Comparison of ENCODE assay signal across 7 mouse cellular contexts in genomic region chr8:3621199-3621970, GRCm38 (mm10). TPM values are rescaled to one million over a fixed set of nuclear protein-coding genes. Genes with fewer than 3 reads are reported as not detected.
A peak's percentile ranks its signal among the peaks of the same experiment; 100 is the strongest.
DNase-seq lines count a peak whose midpoint lies in the region; ATAC-seq and TF ChIP-seq lines count a peak whose summit lies in the region.

Gene Xab2 (minus strand): TSS chr8:3621316.
Gene Pet100 (plus strand): TSS chr8:3621548.

- peak within 1 kb of the TSS; percentile 97 for H3K4me3 ChIP-seq in embryonic facial prominence, embryonic 10.5 days
- H3K4me3 ChIP-seq in intestine, postnatal 0 days (ENCODE audit: low read depth, low read length) = peak within 1 kb of the TSS; percentile 92
- peak within 1 kb of the TSS; percentile 91 for H3K4me3 ChIP-seq in midbrain, embryonic 12.5 days
- H3K4me3 ChIP-seq in small intestine, adult 2 months (ENCODE audit: low read depth, low read length) = peak within 1 kb of the TSS; percentile 73

- under 1% methylated on average over 37 of the region's 37 CpGs for WGBS in embryonic facial prominence, embryonic 10.5 days
- WGBS in intestine, postnatal 0 days = under 1% methylated on average over 37 of the region's 37 CpGs
- WGBS in midbrain, embryonic 12.5 days = under 1% methylated on average over 37 of the region's 37 CpGs
- under 1% methylated on average over 37 of the region's 37 CpGs for WGBS in small intestine, adult 2 months

- peak within 1 kb of the TSS; percentile 84 for H3K9ac ChIP-seq in intestine, postnatal 0 days (ENCODE audit: low read depth, low read length)
- H3K9ac ChIP-seq in midbrain, embryonic 12.5 days (replicated peaks) = peak within 1 kb of the TSS; percentile 76

- H3K36me3 ChIP-seq in embryonic facial prominence, embryonic 10.5 days (replicated peaks) = peaks cover 25% of the 10 kb centered on the region
- H3K36me3 ChIP-seq in intestine, postnatal 0 days (ENCODE audit: control insufficient read depth, insufficient read depth) = peaks cover 23% of the 10 kb centered on the region
- H3K36me3 ChIP-seq in midbrain, embryonic 12.5 days = peaks cover 24% of the 10 kb centered on the region
- H3K36me3 ChIP-seq in small intestine, adult 2 months (ENCODE audit: control insufficient read depth, insufficient read depth, low read length) = peaks cover 18% of the 10 kb centered on the region

- peak; percentile 44; the same call in 1 of the 2 replicates for TF ChIP-seq POLR2A in small intestine, adult 2 months (IDR thresholded peaks at IDR 0.05; ENCODE audit: low read depth, low read length)

- no peaks in the 10 kb centered on the region for H3K9me3 ChIP-seq in embryonic facial prominence, embryonic 10.5 days
- no peaks in the 10 kb centered on the region for H3K9me3 ChIP-seq in intestine, postnatal 0 days (ENCODE audit: control insufficient read depth)
- H3K9me3 ChIP-seq in midbrain, embryonic 12.5 days = no peaks in the 10 kb centered on the region

- intact Hi-C loops in left cerebral cortex, postnatal 4 days (cut with DNase I) = no loop called here

- no peak for TF ChIP-seq CTCF in intestine, postnatal 0 days (IDR thresholded peaks at IDR 0.05; ENCODE audit: low read depth)
- no peak for TF ChIP-seq CTCF in small intestine, adult 2 months (IDR thresholded peaks at IDR 0.05; ENCODE audit: extremely low read depth, insufficient read length, insufficient replicate concordance, low read depth, low read length)

- H3K4me1 ChIP-seq in embryonic facial prominence, embryonic 10.5 days = peaks cover 27% of the 10 kb centered on the region
- peaks cover 6% of the 10 kb centered on the region for H3K4me1 ChIP-seq in intestine, postnatal 0 days (replicated peaks; ENCODE audit: control insufficient read depth, insufficient read depth, low read length)
- H3K4me1 ChIP-seq in midbrain, embryonic 12.5 days = peaks cover 20% of the 10 kb centered on the region
- peaks cover 6% of the 10 kb centered on the region; the same call in 1 of the 2 replicates for H3K4me1 ChIP-seq in small intestine, adult 2 months (ENCODE audit: control insufficient read depth, insufficient read depth, insufficient read length, low read length)

- peak within 1 kb of the TSS; percentile 75 for H3K27ac ChIP-seq in embryonic facial prominence, embryonic 10.5 days (replicated peaks)
- no peak within 1 kb of the TSS for H3K27ac ChIP-seq in intestine, postnatal 0 days (ENCODE audit: low read depth, low read length)
- H3K27ac ChIP-seq in midbrain, embryonic 12.5 days (replicated peaks) = no peak within 1 kb of the TSS
- no peak within 1 kb of the TSS for H3K27ac ChIP-seq in small intestine, adult 2 months (ENCODE audit: insufficient read depth, low read depth, low read length)

- peak within 1 kb of the TSS; percentile 89 for H3K4me2 ChIP-seq in intestine, postnatal 0 days (replicated peaks; ENCODE audit: low read depth)
- H3K4me2 ChIP-seq in midbrain, embryonic 12.5 days (replicated peaks) = peak within 1 kb of the TSS; percentile 95

- DNase-seq in adrenal gland, postnatal 10 days = peak; percentile 98
- DNase-seq in embryonic facial prominence, embryonic 10.5 days (ENCODE audit: low spot score) = peak; percentile 100
- DNase-seq in gonadal fat pad, adult 2 months (ENCODE audit: low read depth) = peak; percentile 96
- DNase-seq in left cerebral cortex, postnatal 4 days = peak; percentile 98

- H3K27me3 ChIP-seq in embryonic facial prominence, embryonic 10.5 days (replicated peaks; ENCODE audit: low read depth, poor library complexity, severe bottlenecking) = no peaks in the 10 kb centered on the region
- no peaks in the 10 kb centered on the region for H3K27me3 ChIP-seq in intestine, postnatal 0 days (replicated peaks; ENCODE audit: control insufficient read depth, insufficient read depth, low read length)
- no peaks in the 10 kb centered on the region for H3K27me3 ChIP-seq in midbrain, embryonic 12.5 days
- H3K27me3 ChIP-seq in small intestine, adult 2 months (ENCODE audit: control insufficient read depth, insufficient read depth, low read length) = no peaks in the 10 kb centered on the region

- peak; percentile 99 for ATAC-seq in intestine, postnatal 0 days
- ATAC-seq in midbrain, embryonic 12.5 days (ENCODE audit: low FRiP score, low read depth) = peak; percentile 98

RNA-seq across cellular contexts. Expression of gene Xab2, which starts in this region (rescaled TPM):
- 10 to 100 TPM; 33.1 to 33.9 TPM for total RNA-seq in adrenal gland, postnatal 10 days (2021)
- polyA plus RNA-seq in embryonic facial prominence, embryonic 10.5 days (2016; fragmentation: Nextera tagmentation; extraction: Ambion mirVana) = 75.5 and 77.6 TPM in 2 replicates
- polyA plus RNA-seq in gonadal fat pad, adult 2 months (2012; rRNA removed) = 61.2 and 65.8 TPM in 2 replicates
- polyA plus RNA-seq in intestine, postnatal 0 days (2015; fragmentation: Nextera tagmentation; extraction: Ambion mirVana) = 16.8 and 17.5 TPM in 2 replicates
- total RNA-seq in left cerebral cortex, postnatal 4 days (2021) = 10 to 100 TPM; 38.5 to 38.8 TPM
- 62.8 and 65.2 TPM in 2 replicates for polyA plus RNA-seq in midbrain, embryonic 12.5 days (2016; fragmentation: Nextera tagmentation; extraction: Ambion mirVana)
- 18.1 and 44.3 TPM in 2 replicates for polyA plus RNA-seq in small intestine, adult 2 months (2012; rRNA removed)

RNA-seq across cellular contexts. Expression of gene Pet100, which starts in this region (rescaled TPM):
- total RNA-seq in adrenal gland, postnatal 10 days (2021) = 100 to 1,000 TPM; 104 to 118 TPM
- polyA plus RNA-seq in embryonic facial prominence, embryonic 10.5 days (2016; fragmentation: Nextera tagmentation; extraction: Ambion mirVana) = 85.2 and 88.9 TPM in 2 replicates
- polyA plus RNA-seq in gonadal fat pad, adult 2 months (2012; rRNA removed) = 11.6 and 12.5 TPM in 2 replicates
- polyA plus RNA-seq in intestine, postnatal 0 days (2015; fragmentation: Nextera tagmentation; extraction: Ambion mirVana) = 152 TPM in 2 replicates
- total RNA-seq in left cerebral cortex, postnatal 4 days (2021) = 10 to 100 TPM; 60.0 to 63.3 TPM
- polyA plus RNA-seq in midbrain, embryonic 12.5 days (2016; fragmentation: Nextera tagmentation; extraction: Ambion mirVana) = 109 and 124 TPM in 2 replicates
- polyA plus RNA-seq in small intestine, adult 2 months (2012; rRNA removed) = 1.8 and 2.5 TPM in 2 replicates
